Mouse (Mus musculus) small intestine, adult 2 months (tissue): ENCODE data around the gene Slc2a4.

Experiments used
- CTCF ChIP-seq: fragments of 200-500 bp; IDR thresholded peaks from 2 replicates; pipeline ENCODE4 v1.5.1; 2012; ENCODE audit warnings: low read depth, mild to moderate bottlenecking, control low read depth, inconsistent platforms, low read length, moderate library complexity, mixed read lengths; ENCODE audit not compliant: insufficient replicate concordance, insufficient read length; ENCODE audit errors: extremely low read depth
- POLR2A ChIP-seq: fragments of 200-500 bp; IDR thresholded peaks from 2 replicates; pipeline ENCODE4 v1.6.1; 2012; ENCODE audit warnings: low read depth, mild to moderate bottlenecking, control low read depth, inconsistent platforms, low read length, moderate library complexity

- TF ChIP-seq POLR2A, result no peak
- no peak for TF ChIP-seq CTCF
These were observed 1.7 kb downstream of the Slc2a4 start for GRCm38 (mm10) chr11:69945997-69946891.
